Mouse (Mus musculus) layer of hippocampus, adult 11-12 months (tissue): Measurements from ENCODE around the gene Cdk9.

Experiments
- DNase-seq: peaks from one replicate; pipeline ENCODE4 v3.0.0; 2022; ENCODE audit warnings: low spot score

Cdk9 gene

GRCm38 (mm10) chr2:32712934-32713817 lies at the start of gene Cdk9:
Gene Cdk9, minus strand, starts transcription at chr2:32713076.
- peak; percentile 93 for DNase-seq

DNA sequence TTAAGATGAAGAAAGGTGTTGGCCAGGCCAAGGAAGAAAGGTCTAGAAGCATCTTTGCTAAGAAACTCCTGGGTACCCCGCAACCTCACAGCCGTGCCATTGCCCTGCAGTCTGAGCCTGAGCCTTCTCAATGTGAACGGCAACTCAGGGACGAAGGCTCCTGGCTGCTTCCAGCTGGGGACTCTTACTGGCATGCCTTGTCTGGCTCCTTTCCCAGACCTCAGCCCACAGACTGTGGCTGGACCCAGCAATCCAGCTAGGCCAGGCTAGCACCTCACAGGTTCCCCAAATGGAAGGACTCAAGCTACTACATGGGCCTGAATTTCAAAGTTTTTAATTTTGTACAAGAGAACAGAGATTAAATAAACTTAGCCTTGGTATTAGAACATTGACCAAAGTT lies 49.0 kb upstream of the Cdk9 start:
- no peak for DNase-seq

DNA sequence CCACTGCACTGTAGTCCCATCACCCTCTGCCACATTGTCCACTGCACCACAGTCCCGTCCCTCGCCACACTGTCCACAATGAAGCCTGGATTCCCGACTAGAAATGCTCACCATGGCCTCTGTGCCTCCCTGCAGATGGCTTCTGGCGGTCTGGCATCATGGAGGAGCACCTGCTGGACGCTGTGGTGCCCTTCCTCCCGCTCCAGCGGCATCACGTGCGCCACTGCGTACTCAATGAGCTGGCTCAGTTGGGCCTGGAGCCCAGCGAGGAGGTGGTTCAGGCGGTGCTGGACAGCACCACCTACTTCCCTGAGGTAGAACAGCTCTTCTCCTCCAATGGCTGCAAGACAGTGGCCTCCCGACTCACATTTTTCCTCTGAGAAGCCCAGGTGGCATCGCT lies 48.5 kb upstream of the Cdk9 start:
- DNase-seq: no peak

GRCm38 (mm10) chr2:32759001-32759400 lies 46.1 kb upstream of the Cdk9 start:
- DNase-seq: no peak

DNA sequence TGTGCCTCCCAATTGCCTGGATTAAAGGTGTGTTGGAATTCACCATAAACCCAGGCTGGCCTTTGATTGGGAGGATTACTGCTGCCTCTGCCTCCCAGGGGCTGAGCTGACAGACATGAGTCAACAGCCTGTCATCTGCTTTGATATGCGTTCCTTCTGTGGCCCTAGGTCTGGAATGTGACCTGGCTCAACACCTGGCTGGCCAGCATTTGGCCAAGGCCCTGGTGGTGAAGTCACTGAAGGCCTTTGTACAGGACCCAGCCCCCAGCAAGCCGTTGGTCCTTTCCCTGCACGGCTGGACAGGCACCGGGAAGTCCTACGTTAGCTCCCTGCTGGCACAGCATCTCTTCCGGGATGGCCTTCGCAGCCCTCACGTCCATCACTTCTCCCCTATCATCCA lies 45.6 kb upstream of the Cdk9 start:
- DNase-seq: no peak

DNA sequence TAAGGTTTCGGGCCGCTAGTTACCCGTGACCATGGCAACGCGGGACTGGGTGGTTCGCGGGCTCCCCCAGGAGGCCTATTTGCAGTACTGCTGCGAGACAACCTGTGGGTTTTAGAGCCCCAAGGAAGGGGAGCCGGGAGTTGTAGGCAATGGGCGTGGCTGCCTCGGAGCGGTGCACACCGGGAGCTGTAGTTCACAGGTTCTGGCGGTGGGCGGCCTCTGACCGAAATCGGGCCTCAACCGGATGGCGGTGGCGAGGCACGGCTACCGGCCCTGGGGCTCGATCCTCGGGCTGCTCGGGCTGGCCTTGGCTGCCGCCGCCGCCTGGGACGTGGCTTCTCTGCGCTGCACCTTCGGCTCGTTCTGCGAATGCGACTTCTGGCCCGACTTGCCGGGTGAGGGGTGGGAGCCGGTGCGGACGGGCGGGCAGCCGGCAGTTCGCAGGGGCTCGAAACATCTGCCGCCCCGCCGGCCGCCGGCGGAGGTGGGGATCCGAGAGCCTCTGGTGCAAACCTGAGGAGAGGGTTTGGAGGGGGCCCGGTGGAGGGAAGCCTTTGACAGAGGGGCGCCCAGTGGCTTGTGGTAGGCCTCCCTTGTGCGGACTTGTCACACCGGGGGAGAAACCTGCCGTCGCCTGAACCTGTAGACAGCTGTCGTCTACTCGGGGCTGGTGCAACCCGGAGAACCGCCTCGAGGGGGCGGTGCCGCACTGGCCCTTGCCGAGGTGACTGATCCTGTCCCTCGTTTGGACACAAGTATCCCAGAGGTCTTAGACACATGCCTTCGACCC lies 44.4 kb upstream of the Cdk9 start, which contains the start of gene Tor2a:
TSS of gene Tor2a (plus strand) at position 179 of the 790 bp plus-strand sequence.
- peak; percentile 98 for DNase-seq

DNA sequence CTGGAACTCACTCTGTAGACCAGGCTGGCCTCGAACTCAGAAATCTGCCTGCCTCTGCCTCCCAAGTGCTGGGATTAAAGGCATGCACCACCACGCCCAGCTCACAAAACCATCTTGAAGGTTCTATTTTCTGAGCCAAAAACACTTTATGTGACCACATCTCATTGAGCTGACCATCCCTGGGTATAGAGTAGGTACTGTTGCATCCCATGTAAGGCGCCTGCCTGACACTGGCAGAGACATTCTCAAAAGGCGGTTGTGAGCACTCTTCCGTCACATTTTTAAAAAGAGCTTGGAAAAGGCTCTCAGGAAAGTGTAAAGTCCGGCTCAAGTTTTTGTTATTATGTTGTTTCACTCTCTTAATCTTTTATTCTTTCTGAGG lies 43.8 kb upstream of the Cdk9 start:
- DNase-seq: no peak

- no peak for DNase-seq
Measured at GRCm38 (mm10) chr2:32752181-32752580, 39.3 kb upstream of the Cdk9 start.

- no peak for DNase-seq
Measured at GRCm38 (mm10) chr2:32751665-32752033, 38.8 kb upstream of the Cdk9 start.

DNA sequence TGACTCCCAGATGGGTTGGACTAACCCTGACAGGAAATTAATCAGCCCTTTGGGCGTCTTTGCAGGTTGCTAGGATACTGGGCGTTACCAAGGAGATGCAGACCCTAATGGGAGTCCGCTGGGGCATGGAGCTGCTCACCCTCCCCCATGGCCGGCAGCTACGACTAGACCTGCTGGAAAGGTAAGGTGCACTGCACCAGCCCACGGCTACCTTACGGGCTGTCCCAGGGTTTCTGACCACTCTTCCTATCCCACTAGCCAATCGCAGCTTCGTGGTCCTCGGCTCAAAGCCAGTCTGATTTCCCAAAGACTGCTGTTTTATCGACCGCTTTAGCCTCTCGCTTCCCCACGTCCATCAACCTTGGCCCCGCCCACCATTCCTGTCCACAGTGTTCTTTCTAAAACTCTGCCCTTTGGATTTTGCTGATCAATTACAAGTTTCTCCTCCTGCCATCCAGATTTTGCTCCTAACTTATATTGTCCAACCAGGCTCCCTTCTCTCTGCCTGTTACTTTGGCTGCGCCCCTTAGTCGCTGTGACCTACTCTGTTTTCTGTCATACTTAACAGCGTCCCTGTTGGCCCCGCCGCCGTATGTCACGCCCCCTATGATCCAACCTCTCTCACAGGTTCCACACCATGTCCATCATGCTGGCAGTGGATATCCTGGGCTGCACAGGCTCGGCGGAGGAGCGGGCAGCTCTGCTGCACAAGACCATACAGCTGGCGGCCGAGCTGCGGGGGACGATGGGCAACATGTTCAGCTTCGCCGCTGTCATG lies 38.2 kb upstream of the Cdk9 start:
- DNase-seq: no peak

DNA sequence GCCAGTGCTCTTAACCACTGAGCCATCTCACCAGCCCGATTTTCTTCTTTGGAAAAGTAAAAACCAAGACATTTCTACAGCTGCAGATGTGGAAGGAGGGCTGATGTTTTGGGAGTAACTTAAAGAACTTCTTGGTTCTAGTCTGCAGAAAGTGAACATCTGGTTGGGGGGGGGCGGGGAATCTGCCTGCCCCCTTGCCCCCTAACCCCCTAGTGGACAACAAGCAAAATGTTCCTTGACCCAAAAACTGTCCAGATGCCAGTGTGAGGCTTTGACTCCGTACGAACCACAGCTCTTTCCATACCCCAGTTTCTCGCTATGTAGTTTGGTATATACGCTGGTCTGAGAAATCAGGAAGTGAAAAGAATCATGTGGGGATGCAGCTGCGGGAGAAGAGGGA lies 37.3 kb upstream of the Cdk9 start:
- no peak for DNase-seq

DNA sequence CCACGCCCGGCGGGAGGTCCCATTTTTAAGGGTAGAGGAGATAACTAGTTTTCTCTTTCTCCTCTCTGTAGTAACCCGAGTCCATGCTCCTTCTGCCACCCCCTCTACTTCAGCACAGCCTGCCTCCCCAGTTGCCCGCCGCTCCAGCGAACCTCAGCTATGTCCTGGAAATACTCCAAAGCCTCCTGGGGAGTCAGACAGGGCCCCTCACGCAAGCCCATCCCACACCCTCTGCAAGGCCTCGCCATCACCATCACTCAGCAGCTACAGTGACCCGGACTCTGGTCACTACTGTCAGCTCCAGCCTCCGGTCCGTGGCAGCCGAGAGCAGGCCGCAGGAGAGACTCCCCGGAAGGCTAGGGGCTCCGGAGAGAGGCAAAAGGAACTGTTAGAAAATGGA lies 36.2 kb upstream of the Cdk9 start:
- DNase-seq: no peak

DNA sequence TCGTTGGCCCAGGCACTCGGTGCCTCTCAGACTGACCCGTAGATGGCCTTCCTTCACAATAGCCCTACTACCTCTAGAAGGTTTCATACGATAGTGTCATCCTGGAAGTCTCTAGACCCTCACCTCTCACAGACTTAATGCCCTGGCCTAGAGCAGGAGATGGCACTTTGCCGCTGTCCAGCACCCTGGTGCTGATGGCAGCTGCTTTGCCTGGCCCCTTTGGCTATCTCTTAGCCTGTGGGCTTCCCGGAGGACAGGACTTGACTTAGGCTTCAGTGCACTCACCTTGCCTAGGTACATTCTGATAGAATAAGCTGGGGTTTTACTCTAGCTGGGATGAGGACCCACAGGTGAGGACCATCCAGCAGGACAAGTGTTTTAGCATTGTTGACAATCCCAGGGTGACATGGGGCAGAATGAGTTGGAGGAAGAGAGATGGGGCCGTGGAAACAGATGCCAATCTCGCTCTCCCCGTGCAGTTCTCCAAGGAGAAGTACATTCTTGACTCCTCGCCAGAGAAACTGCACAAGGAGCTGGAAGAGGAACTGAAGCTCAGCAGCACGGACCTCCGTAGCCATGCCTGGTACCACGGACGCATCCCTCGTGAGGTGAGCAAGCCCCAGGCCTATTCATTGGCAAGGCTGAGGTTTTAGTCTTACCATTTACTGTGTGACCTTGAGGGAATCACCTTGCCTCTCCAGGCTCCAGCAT lies 31.6 kb upstream of the Cdk9 start:
- no peak for DNase-seq

GRCm38 (mm10) chr2:32742173-32742531 lies 29.3 kb upstream of the Cdk9 start:
- peak; percentile 80 for DNase-seq

DNA sequence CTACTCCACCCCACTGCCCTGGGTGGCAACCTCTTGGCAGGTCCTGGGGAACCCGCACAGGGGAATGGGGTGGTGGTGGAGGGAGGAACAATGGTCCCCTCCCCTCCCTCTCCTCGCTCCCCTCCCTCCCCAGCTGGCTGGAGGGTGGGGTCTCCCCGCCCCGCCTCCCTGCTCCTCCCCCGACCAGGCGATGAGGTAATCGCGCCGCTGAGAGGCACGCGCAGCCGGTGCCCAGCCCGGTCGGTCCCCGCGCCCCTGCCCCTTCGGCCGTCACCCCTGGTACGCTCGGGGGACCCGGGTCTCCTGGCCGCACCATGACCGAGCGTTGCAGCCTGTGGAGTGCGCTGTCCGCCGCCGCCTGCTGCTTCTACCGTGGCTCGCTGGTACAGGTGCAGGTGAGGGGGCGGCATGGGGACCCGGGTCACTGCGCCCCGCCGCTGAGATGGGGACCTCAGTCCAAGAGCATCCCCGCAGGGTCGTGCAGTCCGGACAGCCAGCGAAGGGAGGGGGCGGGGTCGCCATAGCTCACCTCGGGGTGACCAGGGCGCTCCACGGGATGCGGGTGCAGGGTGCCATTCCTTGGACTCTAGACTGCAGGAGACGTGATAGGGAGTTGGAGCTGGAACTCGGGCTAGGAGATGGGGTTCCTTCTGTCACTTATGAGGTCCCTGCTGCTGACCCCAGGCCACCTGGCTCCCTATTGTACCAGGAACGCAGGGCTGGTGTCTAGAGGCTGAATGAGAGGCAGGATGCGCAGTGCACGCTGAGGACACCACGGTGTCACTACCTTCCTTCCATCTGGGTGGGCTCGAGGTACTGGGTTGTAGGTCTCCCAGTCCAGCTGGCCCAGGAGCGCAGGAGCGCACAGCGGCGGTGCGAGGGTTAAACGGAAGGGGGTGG lies 28.6 kb upstream of the Cdk9 start:
- DNase-seq: peak; percentile 48

DNA sequence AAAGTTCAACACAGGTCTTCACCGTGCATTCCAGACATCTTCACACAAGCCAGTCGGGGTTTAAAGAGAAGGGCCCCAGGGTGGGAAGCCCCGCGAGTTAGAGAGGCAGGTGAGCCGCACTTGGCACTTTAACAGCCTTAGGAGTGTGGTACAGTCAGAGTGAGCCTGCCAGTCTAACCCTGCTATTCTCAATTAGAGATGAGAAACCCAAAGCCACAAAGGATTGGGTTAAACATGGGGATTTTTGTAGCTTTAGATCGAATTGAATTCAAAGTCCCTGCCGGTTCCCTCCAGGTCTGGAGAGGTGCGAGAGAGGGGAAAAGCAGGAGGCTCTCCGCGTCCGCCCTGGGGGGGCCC lies 28.0 kb upstream of the Cdk9 start, which contains the start of gene 6330409D20Rik:
TSS of gene 6330409D20Rik (minus strand) at position 101 of the 357 bp plus-strand sequence.
- no peak for DNase-seq

DNA sequence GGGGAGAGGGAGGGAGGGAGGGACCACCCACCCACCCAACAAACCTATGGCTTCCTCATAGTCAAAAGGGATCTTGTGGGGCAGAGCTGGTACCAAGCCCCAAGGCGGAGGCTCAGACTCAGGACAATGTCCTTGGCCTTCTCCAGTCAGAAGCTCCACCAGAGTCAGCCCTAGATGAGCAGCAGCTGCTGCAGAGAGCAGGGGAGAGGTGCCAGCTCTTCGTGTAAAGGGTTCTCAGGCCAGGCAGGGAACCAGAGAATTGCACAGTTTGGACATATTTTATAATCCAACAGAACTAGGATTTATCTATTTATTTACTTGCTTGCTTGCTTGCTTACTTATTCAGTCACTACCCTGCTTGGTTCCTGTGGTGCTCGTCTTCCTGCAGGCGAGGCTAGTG lies 26.4 kb upstream of the Cdk9 start:
- no peak for DNase-seq

GRCm38 (mm10) chr2:32737008-32737407 lies 24.1 kb upstream of the Cdk9 start:
- DNase-seq: no peak

- no peak for DNase-seq
Measured at GRCm38 (mm10) chr2:32736306-32736829, 23.5 kb upstream of the Cdk9 start.

DNA sequence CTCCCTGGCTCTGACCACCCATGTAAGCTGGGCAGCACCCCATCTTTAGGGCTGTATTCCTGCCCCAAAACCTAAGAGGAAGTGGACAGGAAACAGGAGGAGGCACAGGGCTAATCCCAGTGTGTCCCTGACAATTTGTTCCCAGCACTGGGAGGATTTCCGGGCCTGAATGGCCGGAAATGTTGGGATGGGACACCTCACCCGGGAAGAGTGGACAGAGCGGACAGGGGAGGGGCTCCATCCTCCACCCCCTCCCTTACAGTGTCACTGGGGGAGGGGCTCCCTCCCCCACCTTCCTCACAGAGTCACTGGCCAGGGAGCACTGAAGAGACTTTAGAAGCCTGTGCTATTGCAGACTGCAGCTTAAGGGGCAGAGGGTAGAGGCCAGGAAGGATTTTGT lies 22.1 kb upstream of the Cdk9 start:
- no peak for DNase-seq

DNA sequence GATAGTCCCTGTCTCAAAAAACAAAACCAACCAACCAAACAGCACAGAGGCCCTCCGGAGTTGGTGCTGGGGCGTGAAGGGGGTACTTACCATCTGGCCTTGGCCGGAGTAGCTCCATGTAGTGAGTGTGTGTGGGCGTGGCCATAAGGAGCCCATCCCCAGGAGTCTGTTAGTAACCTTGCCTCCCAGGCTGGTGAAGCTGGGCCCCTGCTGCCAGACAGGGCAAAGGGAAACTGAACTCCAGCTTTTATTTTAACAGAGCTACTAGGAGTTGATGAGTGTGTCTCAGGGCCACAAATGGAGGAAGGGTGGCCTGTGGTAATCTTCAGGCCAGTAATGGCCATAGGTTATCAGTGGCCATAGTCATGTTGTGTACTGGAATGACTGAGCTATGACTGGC lies 21.6 kb upstream of the Cdk9 start:
- DNase-seq: no peak
